Mouse (Mus musculus) heart, embryonic 15.5 days (tissue): ENCODE results near the gene Wrap73. TPM values are rescaled to one million over a fixed set of nuclear protein-coding genes. Genes with fewer than 3 reads are reported as not detected.

ENCODE experiments used
- ATAC-seq: fragments of 200-750 bp; cut with Nextera tagmentation; replicated peaks from 2 replicates; pipeline ENCODE4 v1.8.0; 2017; ENCODE audit warnings: low read depth, moderate TSS enrichment; ENCODE audit not compliant: insufficient number of reproducible peaks, insufficient read depth, low FRiP score
- H3K27ac ChIP-seq: fragments of 300-500 bp; sonication (generic); 2 replicates; pipeline ENCODE4 v1.5.1; 2015; ENCODE audit warnings: mild to moderate bottlenecking, inconsistent platforms
- H3K27me3 ChIP-seq: fragments of 300-500 bp; sonication (generic); 2 replicates; pipeline ENCODE4 v1.6.1; 2015; ENCODE audit warnings: inconsistent platforms
- H3K36me3 ChIP-seq: fragments of 300-500 bp; sonication (generic); 2 replicates; pipeline ENCODE4 v1.6.1; 2015; ENCODE audit warnings: mild to moderate bottlenecking, inconsistent platforms
- H3K4me1 ChIP-seq: fragments of 300-500 bp; sonication (generic); replicated peaks from 2 replicates; pipeline ENCODE4 v1.6.1; 2015; ENCODE audit warnings: inconsistent platforms
- H3K4me2 ChIP-seq: fragments of 300-500 bp; sonication (generic); 2 replicates; pipeline ENCODE4 v1.6.1; 2015; ENCODE audit warnings: inconsistent platforms, mild to moderate bottlenecking, moderate library complexity
- H3K4me3 ChIP-seq: fragments of 300-500 bp; sonication (generic); 2 replicates; pipeline ENCODE4 v1.5.1; 2015; ENCODE audit warnings: mild to moderate bottlenecking, inconsistent platforms
- H3K9ac ChIP-seq: fragments of 300-500 bp; sonication (generic); 2 replicates; pipeline ENCODE4 v1.6.1; 2015; ENCODE audit warnings: mild to moderate bottlenecking, inconsistent platforms
- H3K9me3 ChIP-seq: fragments of 300-500 bp; sonication (generic); replicated peaks from 2 replicates; pipeline ENCODE4 v1.6.1; 2016; ENCODE audit warnings: inconsistent platforms
- WGBS: fragments of 180-500 bp; shearing (Covaris S2); methylation state at CpG from one replicate; pipeline ENCODE4 v1.1.7; 2015; ENCODE audit warnings: mixed read lengths; 5-methylcytosine and 5-hydroxymethylcytosine counted together
- polyA plus RNA-seq: library from polyadenylated mRNA; unstranded; fragments of >200 nt; fragmentation: Nextera tagmentation; extraction: Ambion mirVana; gene quantifications from 2 replicates; pipeline ENCODE4 v1.2.1, GENCODE M21; 2015

The Wrap73 gene
- polyA plus RNA-seq, 1 experiment from 2014 or later: 19.5 TPM

DNA sequence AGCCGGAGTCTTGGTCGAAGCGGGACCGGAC lies 2.2 kb upstream of the Wrap73 start, which contains the start of gene Trp73:
Gene Trp73 (minus strand): TSS at position 27 of the 31 bp plus-strand sequence.
- Histone ChIP-seq H3K9me3 (no peaks in the 10 kb centered on the region), H3K36me3 (no peaks in the 10 kb centered on the region), H3K4me3 (peak within 1 kb of the TSS; percentile 88), H3K4me2 (peak within 1 kb of the TSS; percentile 82), H3K27ac (no peak within 1 kb of the TSS), H3K4me1 (peaks cover 33% of the 10 kb centered on the region), H3K27me3 (peaks cover 68% of the 10 kb centered on the region), H3K9ac (peak within 1 kb of the TSS; percentile 50)
- no peak for ATAC-seq
- 0% methylated on average over 4 of the region's 4 CpGs for WGBS

DNA sequence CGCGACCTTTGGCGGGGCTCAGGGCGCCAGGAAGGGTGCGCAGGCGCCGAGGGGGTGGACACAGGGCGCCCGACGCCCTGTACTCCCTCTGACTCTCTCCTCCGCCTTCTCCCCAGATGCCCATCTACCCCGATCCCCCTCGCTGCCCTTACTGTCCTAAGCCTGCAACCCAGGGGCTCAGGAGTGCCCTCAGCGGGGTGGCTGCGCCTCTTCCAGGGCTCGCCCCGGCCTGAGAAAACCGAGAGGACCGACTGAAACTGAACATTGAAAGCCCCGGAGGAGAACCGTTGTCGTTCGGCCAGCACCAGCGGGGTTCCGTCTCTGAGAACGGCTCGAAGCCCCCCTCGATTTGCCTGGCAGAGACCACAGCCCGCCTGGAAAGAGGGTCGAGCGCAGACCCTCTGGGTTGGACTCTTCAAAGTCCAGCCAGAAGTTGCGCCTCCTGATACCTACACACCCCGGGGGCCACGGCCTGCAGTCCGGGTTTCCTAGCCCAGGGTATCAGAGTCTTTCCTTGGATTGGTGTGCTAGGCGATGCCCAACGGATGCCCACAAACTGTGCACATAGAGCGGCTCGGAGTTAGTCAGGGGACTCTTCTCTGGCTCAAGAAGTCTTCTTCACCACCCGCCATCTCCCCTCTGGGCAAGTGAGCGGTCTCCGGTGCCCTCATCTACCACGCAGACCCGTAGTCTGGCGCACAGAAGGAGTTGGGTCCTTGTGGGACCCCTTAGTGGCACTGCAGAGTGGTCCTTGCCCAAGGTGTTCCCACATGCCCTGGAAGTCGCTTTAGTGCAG lies 1.8 kb upstream of the Wrap73 start:
- no peak for ATAC-seq
- no peaks in the 10 kb centered on the region; the same call in 1 of the 2 replicates for H3K36me3 ChIP-seq
- H3K4me1 ChIP-seq: peaks cover 33% of the 10 kb centered on the region
- H3K9me3 ChIP-seq: no peaks in the 10 kb centered on the region
- H3K27me3 ChIP-seq: peaks cover 64% of the 10 kb centered on the region
- no peak overlapping the region for H3K27ac ChIP-seq
- WGBS: 2% methylated on average over 44 of the region's 46 CpGs
- peak overlapping the region; percentile 88 for H3K4me3 ChIP-seq
- H3K9ac ChIP-seq: peak overlapping the region; percentile 50; the same call in 1 of the 2 replicates
- H3K4me2 ChIP-seq: peak overlapping the region; percentile 82

DNA sequence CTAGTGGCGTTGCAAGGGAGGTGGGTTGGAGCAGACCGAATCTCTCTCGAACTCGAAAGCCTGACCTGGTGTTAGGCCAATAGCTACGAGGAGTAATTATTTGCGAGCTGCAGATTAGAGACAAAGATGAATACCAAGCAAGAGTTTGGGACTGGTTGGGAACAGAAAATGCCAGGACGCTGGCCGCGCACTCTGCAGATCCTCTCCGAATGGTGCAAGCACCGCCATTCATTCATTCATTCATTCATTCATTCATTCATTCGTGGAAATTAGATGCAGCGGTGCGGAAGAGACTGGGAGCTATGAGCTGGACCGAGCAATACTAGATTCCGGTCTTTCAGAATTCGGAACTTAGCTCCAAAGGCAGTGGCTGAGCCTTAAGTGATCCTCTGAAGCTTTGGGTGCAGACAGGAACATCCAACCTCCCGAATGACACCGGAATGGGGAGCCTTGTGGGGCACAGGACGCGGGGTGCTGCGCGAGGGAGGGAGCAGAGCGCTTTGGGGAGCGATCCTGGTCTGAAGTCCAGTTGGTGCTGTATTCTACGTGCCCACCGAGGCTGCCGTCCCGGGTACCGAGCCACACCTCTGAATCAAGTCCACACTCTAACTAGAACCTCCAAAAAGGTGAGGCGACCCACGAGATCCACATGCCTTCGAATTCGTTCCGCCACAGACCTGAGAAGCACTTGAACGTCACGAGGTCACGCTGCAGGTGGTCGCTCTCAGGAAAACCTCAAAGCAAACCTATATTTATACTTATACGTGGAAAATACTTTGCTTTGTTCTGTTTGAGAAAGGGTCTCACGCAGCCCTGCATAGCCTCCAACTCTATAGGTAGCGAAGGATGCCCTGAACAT lies 934 bp upstream of the Wrap73 start:
- Histone ChIP-seq H3K27ac (no peak overlapping the region), H3K36me3 (no peaks in the 10 kb centered on the region; the same call in 1 of the 2 replicates), H3K4me2 (peak overlapping the region; percentile 82), H3K9me3 (no peaks in the 10 kb centered on the region), H3K27me3 (peaks cover 56% of the 10 kb centered on the region), H3K4me3 (peak overlapping the region; percentile 88), H3K4me1 (peaks cover 33% of the 10 kb centered on the region), H3K9ac (no peak overlapping the region)
- no peak for ATAC-seq
- 3% methylated on average over 42 of the region's 42 CpGs for WGBS

DNA sequence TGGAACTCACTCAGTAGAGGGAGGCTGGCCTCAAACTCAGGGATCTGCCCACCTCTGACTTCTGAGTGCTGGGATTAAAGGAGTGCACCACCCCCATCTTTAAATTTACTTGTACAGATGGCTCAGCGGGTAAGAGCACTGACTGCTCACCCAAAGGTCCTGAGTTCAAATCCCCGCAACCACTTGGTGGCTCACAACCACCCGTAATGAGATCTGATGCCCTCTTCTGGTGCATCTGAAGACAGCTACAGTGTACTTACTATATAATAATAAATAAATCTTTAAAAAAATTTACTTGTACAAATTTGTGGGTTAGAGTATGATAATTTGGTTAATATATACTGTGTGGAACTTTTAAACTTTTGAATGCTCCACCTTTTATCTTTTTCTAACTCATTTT lies 2.5 kb downstream of the Wrap73 start:
- Histone ChIP-seq H3K27ac (no peak overlapping the region), H3K4me2 (no peak overlapping the region), H3K4me1 (peaks cover 29% of the 10 kb centered on the region), H3K4me3 (no peak overlapping the region), H3K27me3 (peaks cover 22% of the 10 kb centered on the region), H3K36me3 (no peaks in the 10 kb centered on the region; the same call in 1 of the 2 replicates), H3K9ac (no peak overlapping the region), H3K9me3 (no peaks in the 10 kb centered on the region)
- 80% methylated on average over 3 of the region's 3 CpGs for WGBS
- ATAC-seq: no peak

DNA sequence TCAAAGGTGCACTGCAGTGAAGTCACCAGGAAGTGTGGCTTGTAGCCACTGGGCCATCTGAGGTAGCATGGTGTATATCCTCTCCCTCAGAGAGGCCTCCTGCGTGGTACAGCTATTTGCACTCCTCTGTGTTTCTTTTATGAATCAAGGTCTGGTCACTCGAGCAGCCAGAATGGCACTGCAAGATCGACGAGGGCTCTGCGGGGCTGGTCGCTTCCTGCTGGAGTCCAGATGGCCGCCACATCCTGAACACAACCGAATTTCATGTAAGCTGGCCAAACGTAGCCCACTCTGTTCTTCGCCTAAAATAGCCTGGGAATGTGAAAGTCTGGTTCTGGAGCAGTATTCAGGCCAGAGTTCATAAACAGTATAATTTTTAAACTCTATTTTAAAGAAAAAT lies 4.2 kb downstream of the Wrap73 start:
- WGBS: 80% methylated on average over 10 of the region's 10 CpGs
- Histone ChIP-seq H3K27ac (no peak overlapping the region), H3K4me3 (no peak overlapping the region), H3K4me1 (peaks cover 12% of the 10 kb centered on the region), H3K36me3 (peaks cover 3% of the 10 kb centered on the region; the same call in 1 of the 2 replicates), H3K9ac (no peak overlapping the region), H3K4me2 (no peak overlapping the region), H3K9me3 (no peaks in the 10 kb centered on the region), H3K27me3 (peaks cover 6% of the 10 kb centered on the region)
- no peak for ATAC-seq

DNA sequence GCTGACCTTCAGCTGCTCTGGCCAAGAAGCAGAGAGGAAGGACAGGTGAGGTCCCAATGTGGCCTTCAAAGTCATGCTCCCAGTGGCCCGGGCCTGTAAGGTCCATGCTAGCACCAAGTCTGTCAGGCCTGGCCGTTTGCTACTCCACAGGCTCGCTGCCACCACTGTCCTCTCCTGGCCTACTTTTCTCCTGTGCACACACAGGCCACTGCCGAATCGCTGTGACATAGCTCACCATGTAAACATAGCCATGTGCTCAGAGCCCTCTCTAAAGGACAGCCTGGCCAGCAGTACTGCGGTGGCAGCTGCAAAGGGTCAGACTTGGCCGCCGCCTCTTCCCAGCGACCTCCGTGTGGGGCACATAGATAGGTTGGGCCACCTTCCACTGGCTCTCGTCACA lies 11.9 kb downstream of the Wrap73 start:
- WGBS: 70% methylated on average over 11 of the region's 11 CpGs
- no peak for ATAC-seq
- Histone ChIP-seq H3K9me3 (no peaks in the 10 kb centered on the region), H3K27me3 (no peaks in the 10 kb centered on the region), H3K4me1 (peaks cover 4% of the 10 kb centered on the region), H3K36me3 (peaks cover 54% of the 10 kb centered on the region), H3K4me3 (no peak overlapping the region), H3K27ac (no peak overlapping the region), H3K9ac (no peak overlapping the region), H3K4me2 (no peak overlapping the region)

DNA sequence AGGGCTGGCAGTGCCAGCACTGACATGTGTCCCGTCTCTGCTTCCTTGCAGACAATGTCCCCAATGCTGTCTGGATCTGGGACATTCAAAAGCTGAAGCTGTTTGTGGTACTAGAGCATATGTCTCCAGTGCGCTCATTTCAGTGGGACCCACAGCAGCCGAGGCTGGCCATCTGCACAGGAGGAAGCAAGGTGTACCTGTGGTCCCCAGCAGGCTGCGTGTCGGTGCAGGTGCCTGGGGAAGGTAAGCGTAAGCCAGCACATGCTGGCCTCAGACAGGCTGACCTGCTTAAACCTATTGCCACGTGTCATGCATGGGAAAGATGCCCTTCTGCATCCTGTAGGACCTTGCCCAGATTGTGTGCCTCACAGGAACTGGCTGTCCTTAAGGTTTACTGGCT lies 13.9 kb downstream of the Wrap73 start:
- no peak for ATAC-seq

DNA sequence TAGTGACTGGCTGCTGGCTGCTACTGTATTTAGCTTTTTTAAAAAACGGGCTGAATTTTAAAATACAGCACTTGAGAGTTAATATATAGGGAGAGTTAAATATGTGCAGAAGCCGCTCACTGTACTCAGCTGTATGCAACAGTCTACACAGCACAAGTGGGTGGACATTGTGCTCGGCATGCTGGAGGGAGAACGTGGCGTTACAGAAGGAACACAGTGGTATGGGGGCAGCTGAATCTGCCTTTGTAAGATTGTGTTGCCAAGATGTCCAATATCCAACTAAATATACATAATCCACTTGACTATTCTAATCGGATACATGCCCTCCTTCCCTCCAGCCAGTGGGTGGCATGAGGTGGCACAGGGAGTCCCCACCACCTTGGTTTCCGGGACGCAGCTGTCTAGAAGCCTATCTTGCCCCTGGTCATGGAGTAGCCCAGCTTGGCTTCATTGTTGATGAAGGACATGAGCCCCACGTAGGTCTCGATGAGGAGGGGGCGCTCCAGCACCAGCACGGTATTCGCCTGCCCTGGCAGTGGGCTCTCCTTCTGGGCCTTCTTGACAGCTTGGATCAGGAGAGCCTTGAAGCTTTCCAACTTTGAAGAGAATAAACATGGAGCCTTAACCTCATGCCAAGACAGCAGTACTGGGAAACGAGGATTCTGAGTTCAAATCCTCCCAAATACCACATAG lies 15.9 kb downstream of the Wrap73 start:
- Histone ChIP-seq H3K4me3 (no peak overlapping the region), H3K9ac (no peak overlapping the region), H3K4me1 (peaks cover 20% of the 10 kb centered on the region), H3K27me3 (no peaks in the 10 kb centered on the region), H3K36me3 (peaks cover 35% of the 10 kb centered on the region), H3K9me3 (no peaks in the 10 kb centered on the region), H3K27ac (no peak overlapping the region), H3K4me2 (no peak overlapping the region)
- WGBS: 90% methylated on average over 14 of the region's 14 CpGs
- no peak for ATAC-seq

More for the DNA sequence above, 13.9 kb downstream of the Wrap73 start:
- no peaks in the 10 kb centered on the region for H3K9me3 ChIP-seq
- no peak overlapping the region for H3K27ac ChIP-seq
- H3K4me1 ChIP-seq: peaks cover 14% of the 10 kb centered on the region
- no peak overlapping the region for H3K4me2 ChIP-seq
- no peaks in the 10 kb centered on the region for H3K27me3 ChIP-seq
- no peak overlapping the region for H3K4me3 ChIP-seq
- H3K36me3 ChIP-seq: peaks cover 54% of the 10 kb centered on the region
- WGBS: 81% methylated on average over 7 of the region's 7 CpGs
- H3K9ac ChIP-seq: no peak overlapping the region

DNA sequence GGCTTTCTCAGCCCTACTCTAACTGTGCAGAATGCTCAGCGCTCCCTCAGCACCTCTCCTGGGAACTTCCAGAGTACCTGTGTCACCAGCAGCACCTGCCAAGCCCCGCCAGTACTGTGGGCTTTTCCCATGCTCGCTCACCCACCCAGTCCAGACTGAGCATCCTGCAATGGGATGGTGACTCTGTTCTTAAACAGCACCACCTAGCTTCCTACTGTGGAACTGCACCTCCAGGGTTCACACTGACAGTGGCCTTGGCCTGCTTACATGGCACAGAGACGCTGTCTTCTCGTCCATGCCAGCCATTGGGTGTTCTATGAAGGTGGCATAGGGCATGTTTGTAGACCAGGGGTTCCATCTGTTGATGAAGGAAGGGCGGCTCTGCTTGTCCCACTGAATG lies 16.8 kb downstream of the Wrap73 start:
- Histone ChIP-seq H3K4me1 (peaks cover 20% of the 10 kb centered on the region), H3K9ac (no peak overlapping the region), H3K27ac (no peak overlapping the region), H3K36me3 (peaks cover 31% of the 10 kb centered on the region), H3K27me3 (no peaks in the 10 kb centered on the region), H3K4me3 (peak overlapping the region; percentile 97; the same call in 1 of the 2 replicates), H3K4me2 (peak overlapping the region; percentile 91), H3K9me3 (no peaks in the 10 kb centered on the region)
- ATAC-seq: no peak
- WGBS: 17% methylated on average over 6 of the region's 6 CpGs

DNA sequence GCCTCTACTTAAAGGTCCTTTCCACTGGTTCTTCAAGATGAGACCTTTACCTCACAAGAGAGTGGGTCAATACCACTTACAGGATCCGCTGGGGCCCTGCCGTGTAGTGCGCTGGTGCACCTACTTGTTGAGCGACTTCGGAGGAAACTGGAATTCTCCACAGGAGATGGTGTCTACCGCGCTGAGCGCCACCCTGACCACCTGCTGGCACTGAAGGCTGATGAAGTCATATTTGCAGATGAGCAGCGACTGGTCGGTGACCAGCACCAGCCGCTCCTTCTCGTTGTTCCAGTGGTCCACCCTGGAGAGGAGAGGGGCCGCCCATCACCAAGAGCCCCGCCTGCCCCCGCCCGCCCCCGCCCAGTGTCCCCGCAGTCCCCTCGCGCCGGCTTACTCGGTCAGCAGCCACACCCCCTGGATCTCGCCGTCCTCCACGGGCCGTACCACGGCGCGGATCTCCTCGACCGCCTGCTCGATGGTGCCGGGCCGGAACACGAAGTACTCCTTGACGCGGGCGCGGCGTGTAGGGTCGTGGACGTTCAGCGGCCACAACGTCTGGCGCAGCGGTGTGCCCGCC lies 17.9 kb downstream of the Wrap73 start:
- peak; percentile 58 for ATAC-seq
- 2% methylated on average over 47 of the region's 47 CpGs for WGBS

More for the DNA sequence above, 17.9 kb downstream of the Wrap73 start:
- Histone ChIP-seq H3K4me1 (peaks cover 20% of the 10 kb centered on the region), H3K27me3 (no peaks in the 10 kb centered on the region), H3K27ac (peak overlapping the region; percentile 80), H3K9ac (peak overlapping the region; percentile 87), H3K4me3 (peak overlapping the region; percentile 97), H3K9me3 (no peaks in the 10 kb centered on the region), H3K4me2 (peak overlapping the region; percentile 91), H3K36me3 (peaks cover 31% of the 10 kb centered on the region)
